Mouse (Mus musculus) liver, embryonic 12.5 days (tissue): ENCODE data around the gene Ltbp1. TPM values are rescaled to one million over a fixed set of nuclear protein-coding genes. Genes with fewer than 3 reads are reported as not detected.

Experiments used
- ATAC-seq: fragments of 200-750 bp; cut with Nextera tagmentation; 2 replicates; pipeline ENCODE4 v1.8.0; 2017; ENCODE audit warnings: moderate number of reproducible peaks, mild to moderate bottlenecking, moderate library complexity
- H3K27ac ChIP-seq: fragments of 300-500 bp; sonication (generic); 2 replicates; pipeline ENCODE4 v1.5.1; 2016; ENCODE audit warnings: mild to moderate bottlenecking
- H3K27me3 ChIP-seq: fragments of 300-500 bp; sonication (generic); replicated peaks from 2 replicates; pipeline ENCODE4 v1.6.1; 2016; ENCODE audit warnings: mild to moderate bottlenecking, moderate library complexity
- H3K36me3 ChIP-seq: fragments of 300-500 bp; sonication (generic); 2 replicates; pipeline ENCODE4 v1.6.1; 2016; ENCODE audit warnings: mild to moderate bottlenecking, moderate library complexity
- H3K4me1 ChIP-seq: fragments of 300-500 bp; sonication (generic); 2 replicates; pipeline ENCODE4 v1.6.1; 2016
- H3K4me2 ChIP-seq: fragments of 300-500 bp; sonication (generic); 2 replicates; pipeline ENCODE4 v1.6.1; 2016; ENCODE audit warnings: mild to moderate bottlenecking, moderate library complexity
- H3K4me3 ChIP-seq: fragments of 300-500 bp; sonication (generic); 2 replicates; pipeline ENCODE4 v1.5.1; 2016; ENCODE audit warnings: mild to moderate bottlenecking, moderate library complexity
- H3K9ac ChIP-seq: fragments of 300-500 bp; sonication (generic); 2 replicates; pipeline ENCODE4 v1.6.1; 2016; ENCODE audit warnings: mild to moderate bottlenecking, moderate library complexity
- H3K9me3 ChIP-seq: fragments of 300-500 bp; sonication (generic); replicated peaks from 2 replicates; pipeline ENCODE4 v1.6.1; 2016; ENCODE audit warnings: mild to moderate bottlenecking, moderate library complexity
- WGBS: fragments of 180-500 bp; shearing (Covaris S2); methylation state at CpG from one replicate; pipeline ENCODE4 v1.1.7; 2016; ENCODE audit not compliant: insufficient replicate concordance; 5-methylcytosine and 5-hydroxymethylcytosine counted together
- polyA plus RNA-seq: library from polyadenylated mRNA; unstranded; fragments of >200 nt; fragmentation: Nextera tagmentation; extraction: Ambion mirVana; gene quantifications from 2 replicates; pipeline ENCODE4 v1.2.1, GENCODE M21; 2016

Ltbp1 gene
- polyA plus RNA-seq, 1 experiment from 2014 or later = 7.4 TPM

GRCm38 (mm10) chr17:75202314-75202713 lies 196.9 kb downstream of the Ltbp1 start:
- 71% methylated on average over 3 of the region's 3 CpGs for WGBS
- H3K4me3 ChIP-seq = no peak overlapping the region
- no peak overlapping the region for H3K27ac ChIP-seq
- ATAC-seq = no peak
- peaks cover 9% of the 10 kb centered on the region for H3K4me1 ChIP-seq
- no peak overlapping the region for H3K4me2 ChIP-seq
- H3K27me3 ChIP-seq = no peaks in the 10 kb centered on the region
- H3K36me3 ChIP-seq = no peaks in the 10 kb centered on the region
- no peak overlapping the region for H3K9ac ChIP-seq
- no peaks in the 10 kb centered on the region for H3K9me3 ChIP-seq

GRCm38 (mm10) chr17:75204065-75204464 lies 198.7 kb downstream of the Ltbp1 start:
- Histone ChIP-seq H3K4me1 (peaks cover 9% of the 10 kb centered on the region), H3K4me2 (no peak overlapping the region), H3K36me3 (no peaks in the 10 kb centered on the region), H3K27ac (no peak overlapping the region), H3K9ac (no peak overlapping the region), H3K4me3 (no peak overlapping the region), H3K27me3 (no peaks in the 10 kb centered on the region), H3K9me3 (no peaks in the 10 kb centered on the region)
- WGBS = 81% methylated on average over 1 of the region's 1 CpGs
- ATAC-seq = no peak

GRCm38 (mm10) chr17:75206281-75206680 lies 200.9 kb downstream of the Ltbp1 start:
- H3K9me3 ChIP-seq = no peaks in the 10 kb centered on the region
- H3K36me3 ChIP-seq = no peaks in the 10 kb centered on the region
- H3K27ac ChIP-seq = no peak overlapping the region
- no peak overlapping the region for H3K9ac ChIP-seq
- H3K4me2 ChIP-seq = no peak overlapping the region
- 58% methylated on average over 3 of the region's 3 CpGs for WGBS
- H3K4me1 ChIP-seq = no peaks in the 10 kb centered on the region
- ATAC-seq = no peak
- H3K27me3 ChIP-seq = no peaks in the 10 kb centered on the region
- H3K4me3 ChIP-seq = no peak overlapping the region

- Histone ChIP-seq H3K4me2 (no peak overlapping the region), H3K9ac (no peak overlapping the region), H3K9me3 (no peaks in the 10 kb centered on the region), H3K36me3 (no peaks in the 10 kb centered on the region), H3K27ac (no peak overlapping the region), H3K4me3 (no peak overlapping the region), H3K27me3 (no peaks in the 10 kb centered on the region), H3K4me1 (no peaks in the 10 kb centered on the region)
- no peak for ATAC-seq
- 76% methylated on average over 7 of the region's 7 CpGs for WGBS
These were observed 202.9 kb downstream of the Ltbp1 start for GRCm38 (mm10) chr17:75208164-75208698.

- H3K4me2 ChIP-seq = no peak overlapping the region
- H3K4me3 ChIP-seq = no peak overlapping the region
- WGBS = 79% methylated on average over 4 of the region's 4 CpGs
- H3K27me3 ChIP-seq = no peaks in the 10 kb centered on the region
- H3K27ac ChIP-seq = no peak overlapping the region
- H3K9me3 ChIP-seq = no peaks in the 10 kb centered on the region
- no peak for ATAC-seq
- H3K4me1 ChIP-seq = no peaks in the 10 kb centered on the region
- no peak overlapping the region for H3K9ac ChIP-seq
- H3K36me3 ChIP-seq = no peaks in the 10 kb centered on the region
These were observed 205.2 kb downstream of the Ltbp1 start for GRCm38 (mm10) chr17:75210526-75210925.

- Histone ChIP-seq H3K36me3 (no peaks in the 10 kb centered on the region), H3K9ac (no peak overlapping the region), H3K4me2 (no peak overlapping the region), H3K4me1 (no peaks in the 10 kb centered on the region), H3K27ac (no peak overlapping the region), H3K9me3 (no peaks in the 10 kb centered on the region), H3K4me3 (no peak overlapping the region), H3K27me3 (no peaks in the 10 kb centered on the region)
- no peak for ATAC-seq
- WGBS = 79% methylated on average over 2 of the region's 2 CpGs
These were observed 211.0 kb downstream of the Ltbp1 start for GRCm38 (mm10) chr17:75216362-75216761.

GRCm38 (mm10) chr17:75218700-75219099 lies 213.3 kb downstream of the Ltbp1 start:
- Histone ChIP-seq H3K4me2 (no peak overlapping the region), H3K27ac (no peak overlapping the region), H3K4me3 (no peak overlapping the region), H3K9ac (no peak overlapping the region), H3K9me3 (no peaks in the 10 kb centered on the region), H3K4me1 (no peaks in the 10 kb centered on the region), H3K36me3 (no peaks in the 10 kb centered on the region), H3K27me3 (no peaks in the 10 kb centered on the region)
- ATAC-seq = no peak
- 84% methylated on average over 6 of the region's 6 CpGs for WGBS

- Histone ChIP-seq H3K27ac (no peak overlapping the region), H3K4me2 (no peak overlapping the region), H3K9me3 (no peaks in the 10 kb centered on the region), H3K4me3 (no peak overlapping the region), H3K27me3 (no peaks in the 10 kb centered on the region), H3K9ac (no peak overlapping the region), H3K36me3 (no peaks in the 10 kb centered on the region), H3K4me1 (no peaks in the 10 kb centered on the region)
- 68% methylated on average over 3 of the region's 3 CpGs for WGBS
- no peak for ATAC-seq
These were observed 223.0 kb downstream of the Ltbp1 start for GRCm38 (mm10) chr17:75228321-75228720.

GRCm38 (mm10) chr17:75233206-75233605 lies 227.8 kb downstream of the Ltbp1 start:
- Histone ChIP-seq H3K4me3 (no peak overlapping the region), H3K27me3 (no peaks in the 10 kb centered on the region), H3K4me1 (no peaks in the 10 kb centered on the region), H3K27ac (no peak overlapping the region), H3K36me3 (no peaks in the 10 kb centered on the region), H3K9me3 (no peaks in the 10 kb centered on the region), H3K4me2 (no peak overlapping the region), H3K9ac (no peak overlapping the region)
- no peak for ATAC-seq
- WGBS = 62% methylated on average over 2 of the region's 2 CpGs

GRCm38 (mm10) chr17:75233923-75234322 lies 228.6 kb downstream of the Ltbp1 start:
- Histone ChIP-seq H3K27me3 (no peaks in the 10 kb centered on the region), H3K27ac (no peak overlapping the region), H3K9ac (no peak overlapping the region), H3K4me1 (no peaks in the 10 kb centered on the region), H3K4me3 (no peak overlapping the region), H3K9me3 (no peaks in the 10 kb centered on the region), H3K4me2 (no peak overlapping the region), H3K36me3 (no peaks in the 10 kb centered on the region)
- ATAC-seq = no peak
- 50% methylated on average over 4 of the region's 4 CpGs for WGBS

- Histone ChIP-seq H3K4me1 (no peaks in the 10 kb centered on the region), H3K36me3 (no peaks in the 10 kb centered on the region), H3K4me3 (no peak overlapping the region), H3K9me3 (no peaks in the 10 kb centered on the region), H3K27ac (no peak overlapping the region), H3K27me3 (no peaks in the 10 kb centered on the region), H3K4me2 (no peak overlapping the region), H3K9ac (no peak overlapping the region)
- WGBS = 69% methylated on average over 3 of the region's 3 CpGs
- ATAC-seq = no peak
These were observed 230.4 kb downstream of the Ltbp1 start for GRCm38 (mm10) chr17:75235781-75236180.

- no peaks in the 10 kb centered on the region for H3K36me3 ChIP-seq
- no peaks in the 10 kb centered on the region for H3K27me3 ChIP-seq
- 69% methylated on average over 2 of the region's 2 CpGs for WGBS
- H3K4me2 ChIP-seq = no peak overlapping the region
- H3K4me1 ChIP-seq = no peaks in the 10 kb centered on the region
- H3K9me3 ChIP-seq = no peaks in the 10 kb centered on the region
- no peak overlapping the region for H3K4me3 ChIP-seq
- H3K27ac ChIP-seq = no peak overlapping the region
- ATAC-seq = no peak
- H3K9ac ChIP-seq = no peak overlapping the region
These were observed 231.2 kb downstream of the Ltbp1 start for GRCm38 (mm10) chr17:75236543-75236942.

- H3K9me3 ChIP-seq = no peaks in the 10 kb centered on the region
- H3K4me1 ChIP-seq = no peaks in the 10 kb centered on the region
- H3K36me3 ChIP-seq = no peaks in the 10 kb centered on the region
- H3K4me2 ChIP-seq = no peak overlapping the region
- no peak overlapping the region for H3K27ac ChIP-seq
- H3K9ac ChIP-seq = no peak overlapping the region
- ATAC-seq = no peak
- no peak overlapping the region for H3K4me3 ChIP-seq
- WGBS = 60% methylated on average over 3 of the region's 3 CpGs
- no peaks in the 10 kb centered on the region for H3K27me3 ChIP-seq
These were observed 232.1 kb downstream of the Ltbp1 start for GRCm38 (mm10) chr17:75237456-75237855.
